Mouse (Mus musculus): Measurements from ENCODE around the gene Sf3b6.
A peak's percentile ranks its signal among the peaks of the same experiment; 100 is the strongest.

The Sf3b6 gene

DNA sequence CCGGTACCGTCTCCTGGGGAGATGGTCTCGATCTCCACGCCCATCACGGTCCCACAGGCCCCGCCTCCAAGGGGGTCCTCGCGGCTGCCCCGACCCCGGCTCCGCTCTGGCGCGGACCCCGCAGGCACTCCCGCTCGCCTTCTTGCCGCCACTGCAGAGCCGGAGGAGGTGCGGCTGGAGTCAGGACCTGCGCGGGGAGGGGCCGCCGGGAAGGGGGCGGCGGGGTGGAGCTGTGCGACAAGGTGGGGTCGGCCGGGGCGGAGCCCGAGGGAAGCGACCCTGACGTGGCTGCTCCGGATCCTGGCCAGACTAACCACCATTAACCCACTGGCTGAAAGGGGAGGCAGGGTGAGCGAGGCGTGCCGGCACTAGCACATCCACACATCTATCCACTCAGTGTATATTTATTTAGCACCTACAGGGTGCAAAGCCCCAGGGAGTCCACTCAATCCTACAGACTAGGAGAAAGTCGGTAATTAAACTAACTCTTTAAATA, 24.1 kb downstream of the Sf3b6 start, which contains the start of gene Fkbp1b:
Gene Fkbp1b, minus strand, starts transcription at position 200 of the 496 bp plus-strand sequence.
- DNase-seq: peak; percentile 81

DNA sequence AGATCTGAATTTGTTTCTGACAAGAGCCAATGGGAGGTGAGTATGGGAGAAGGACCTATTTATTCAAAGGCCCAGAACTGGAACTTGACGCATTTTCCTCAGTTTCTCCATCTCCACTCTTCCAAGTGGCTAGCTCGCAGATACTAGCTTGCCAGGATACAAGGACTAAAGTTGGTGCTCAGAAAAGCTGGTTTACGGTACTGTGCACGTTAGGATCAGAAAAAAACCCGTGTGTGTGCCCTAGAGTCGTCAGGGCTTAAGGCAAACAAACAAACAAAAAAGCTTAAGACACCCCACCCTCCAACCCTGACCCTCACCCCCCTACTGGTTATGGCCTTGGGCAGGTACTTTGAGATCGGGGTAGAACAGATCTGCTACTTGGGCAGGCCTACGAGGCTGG, 25.1 kb downstream of the Sf3b6 start:
- no peak for DNase-seq

DNA sequence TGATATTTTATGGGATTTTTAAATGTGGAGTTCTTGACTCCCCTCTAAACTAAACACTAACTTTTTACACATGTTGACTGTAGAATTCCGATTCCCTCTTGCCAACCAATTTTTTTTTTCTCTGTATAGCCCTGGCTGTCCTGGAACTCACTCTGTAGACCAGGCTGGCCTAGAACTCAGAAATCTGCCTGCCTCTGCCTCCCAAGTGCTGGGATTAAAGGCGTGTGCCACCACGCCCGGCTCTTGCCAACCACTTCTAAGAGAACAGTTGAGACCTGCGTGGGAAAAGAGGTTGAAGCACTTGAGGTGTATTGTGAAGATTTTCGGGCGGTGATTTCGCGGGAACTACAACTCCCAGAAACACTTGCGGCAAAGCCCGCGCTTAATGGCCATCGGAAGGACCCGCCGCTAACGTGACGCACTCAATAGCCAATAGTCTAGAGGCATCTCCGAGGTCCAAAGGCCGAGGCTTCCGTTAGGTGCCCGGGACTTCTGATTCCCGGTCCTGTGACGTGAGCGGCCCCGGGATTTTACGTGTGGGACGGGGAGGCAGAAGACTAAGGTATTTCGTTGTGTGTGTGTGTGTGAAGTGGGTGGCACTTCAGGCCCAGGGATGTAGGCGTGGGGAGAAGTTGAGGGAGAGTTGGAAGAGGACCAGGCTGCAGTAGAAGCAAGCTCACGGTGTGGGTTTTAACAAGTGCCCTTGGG, 25.7 kb downstream of the Sf3b6 start, which contains the start of gene Wdcp:
Gene Wdcp, plus strand, starts transcription at position 414 of the 708 bp plus-strand sequence.
- DNase-seq: peak; percentile 90

DNA sequence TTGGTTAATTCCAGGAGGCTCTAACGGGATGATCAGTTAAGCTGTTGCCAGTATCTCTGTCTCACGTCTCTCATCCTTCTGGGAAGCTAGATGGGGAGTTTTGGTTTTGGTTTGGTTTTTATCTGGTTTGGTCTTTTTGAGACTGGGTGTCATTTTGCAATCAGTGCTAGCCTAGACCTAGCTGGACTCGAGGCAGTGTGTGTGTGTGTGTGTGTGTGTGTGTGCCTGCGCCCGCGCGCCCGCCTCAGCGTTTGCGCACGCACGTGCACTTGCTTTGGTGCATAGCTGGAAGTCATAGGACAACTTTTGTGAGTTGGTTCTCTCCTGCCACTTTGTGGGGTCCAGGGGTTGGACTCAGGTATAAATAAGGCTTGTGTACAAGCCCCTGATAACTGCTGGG, 26.4 kb downstream of the Sf3b6 start:
- DNase-seq: peak; percentile 69

DNA sequence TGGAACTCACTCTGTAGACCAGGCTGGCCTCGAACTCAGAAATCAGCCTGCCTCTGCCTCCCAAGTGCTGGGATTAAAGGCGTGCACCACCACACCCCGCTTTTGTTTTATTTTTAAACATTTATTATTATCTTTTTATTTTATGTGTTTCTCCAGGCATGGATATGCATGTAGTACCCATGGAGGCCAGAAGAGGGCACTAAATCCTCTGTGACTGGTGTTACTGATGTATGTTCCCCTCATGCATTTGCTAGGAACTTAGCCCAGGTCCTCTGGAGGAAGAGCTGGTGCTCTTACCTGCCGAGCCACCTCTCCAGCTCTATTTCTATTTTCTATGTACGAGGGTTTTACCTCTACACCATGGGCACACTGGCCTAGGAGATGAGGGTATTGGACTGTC, 38.8 kb downstream of the Sf3b6 start:
- DNase-seq: peak; percentile 56

DNA sequence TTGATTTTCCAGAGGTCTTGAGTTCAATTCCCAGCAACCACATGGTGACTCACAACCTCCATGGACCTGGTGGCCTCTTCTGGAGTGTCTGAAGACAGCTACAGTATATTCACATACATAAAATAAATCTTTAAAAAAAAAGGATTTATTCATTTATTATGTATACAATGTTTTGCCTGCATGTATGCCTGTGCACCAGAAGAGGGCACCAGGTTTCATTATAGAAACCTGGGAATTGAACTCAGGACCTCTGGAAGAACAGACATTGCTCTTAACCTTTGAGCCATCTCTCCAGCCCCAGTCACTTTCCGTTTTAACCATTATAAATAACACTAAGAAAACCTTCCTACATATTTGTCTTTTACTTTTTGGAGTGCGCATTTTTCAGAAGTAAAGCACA, 39.5 kb downstream of the Sf3b6 start:
- no peak for DNase-seq

DNA sequence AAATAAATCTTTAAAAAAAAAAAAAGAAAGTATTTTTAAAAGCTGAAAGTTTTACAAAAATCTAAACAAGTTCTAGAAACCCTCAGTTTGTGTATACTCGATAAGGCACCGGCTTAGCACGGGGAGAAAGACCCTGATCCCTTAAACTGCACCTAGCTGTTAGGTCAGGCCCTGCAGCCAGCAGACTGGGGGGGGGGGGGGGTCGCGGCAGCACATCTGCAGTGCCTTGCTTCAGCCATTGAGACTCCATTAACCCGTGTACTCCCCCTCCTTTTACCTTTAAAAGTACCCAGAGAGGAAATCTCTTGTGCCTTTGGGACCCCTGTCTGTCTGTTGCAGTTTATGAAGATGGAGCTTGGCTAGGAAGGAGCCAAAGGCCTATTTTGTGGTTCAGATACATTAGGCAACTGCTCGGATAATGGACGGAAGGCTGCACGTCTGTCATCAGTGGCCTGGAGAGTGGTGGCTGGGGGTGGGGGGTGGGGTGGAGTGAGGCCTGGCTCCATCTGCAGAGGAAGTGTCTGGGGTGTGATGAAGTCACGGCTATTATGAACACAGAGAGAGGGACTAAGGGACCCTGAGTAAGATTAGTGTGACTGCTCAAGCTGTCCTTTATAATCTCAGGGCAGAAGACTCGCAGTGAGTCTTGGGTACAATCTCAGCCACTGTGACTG, 42.0 kb downstream of the Sf3b6 start:
- no peak for DNase-seq

DNA sequence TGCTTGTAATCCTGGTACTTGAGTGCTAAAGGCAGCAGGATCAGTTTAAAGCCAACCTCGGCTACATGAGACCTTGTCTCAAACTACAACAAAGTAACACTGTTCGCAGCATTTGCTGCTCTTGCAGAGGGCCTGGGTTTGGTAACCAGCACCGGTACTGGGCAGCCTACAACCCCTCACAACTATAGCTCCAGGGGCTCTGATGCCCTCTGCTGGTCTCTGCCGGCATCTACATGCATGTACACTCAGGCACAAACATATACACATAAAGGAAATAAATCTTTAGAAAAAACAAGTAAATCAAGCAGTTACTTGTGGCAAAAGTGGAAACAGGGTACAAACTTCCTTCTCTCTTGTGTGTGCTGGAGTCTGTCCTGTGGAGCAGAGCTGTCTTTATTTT, 45.3 kb downstream of the Sf3b6 start:
- peak; percentile 51 for DNase-seq

DNA sequence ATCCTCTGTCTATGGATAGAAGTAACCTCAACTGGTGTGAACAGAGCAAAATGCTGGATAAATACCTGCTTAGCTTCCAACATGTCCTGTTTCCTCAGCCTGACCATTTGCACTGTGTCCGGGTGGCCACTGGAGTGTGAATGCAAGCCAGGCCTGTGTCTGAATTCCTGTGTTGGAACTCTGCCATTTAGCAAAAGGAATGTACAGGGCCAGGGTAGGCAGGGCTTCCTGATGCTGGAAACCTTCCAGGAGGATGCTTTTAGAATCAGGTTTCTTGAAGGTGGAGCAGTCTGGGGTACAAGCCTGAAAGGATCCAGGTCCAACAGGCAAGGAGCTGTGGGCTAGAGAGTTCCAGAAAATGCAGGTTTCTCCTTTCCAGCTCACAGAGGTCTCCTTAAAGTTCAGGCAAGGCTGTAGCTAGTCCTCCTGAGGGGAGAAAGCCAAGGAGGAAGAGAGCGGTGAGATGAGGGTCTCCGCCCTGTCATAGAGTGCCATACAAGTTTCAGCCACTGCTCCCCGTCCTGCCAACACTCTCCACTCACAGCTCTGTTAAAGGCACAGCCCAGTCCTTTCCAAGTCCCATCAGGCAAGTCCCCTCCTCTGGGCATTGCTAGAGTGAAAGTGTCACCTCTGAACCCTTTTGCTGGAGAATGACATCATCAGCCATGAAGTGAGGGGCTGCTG, 46.5 kb downstream of the Sf3b6 start:
- DNase-seq: no peak

DNA sequence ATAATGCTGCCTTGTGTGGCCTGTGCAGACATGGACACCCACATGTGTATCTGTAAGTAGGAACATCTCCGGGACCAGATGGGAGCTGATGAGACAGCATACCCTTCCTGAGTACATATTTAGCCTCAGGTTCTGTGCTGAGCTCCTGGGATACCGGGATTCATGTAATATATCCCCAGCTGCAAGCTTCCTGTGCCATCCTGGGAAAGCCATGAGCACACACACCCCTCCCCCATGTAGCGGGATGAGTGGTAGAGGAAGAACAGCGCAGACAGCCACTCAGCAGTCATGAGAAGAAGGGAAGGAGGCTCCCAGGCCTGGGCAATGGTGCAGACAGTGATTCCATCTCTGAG, 47.0 kb downstream of the Sf3b6 start:
- DNase-seq: no peak

DNA sequence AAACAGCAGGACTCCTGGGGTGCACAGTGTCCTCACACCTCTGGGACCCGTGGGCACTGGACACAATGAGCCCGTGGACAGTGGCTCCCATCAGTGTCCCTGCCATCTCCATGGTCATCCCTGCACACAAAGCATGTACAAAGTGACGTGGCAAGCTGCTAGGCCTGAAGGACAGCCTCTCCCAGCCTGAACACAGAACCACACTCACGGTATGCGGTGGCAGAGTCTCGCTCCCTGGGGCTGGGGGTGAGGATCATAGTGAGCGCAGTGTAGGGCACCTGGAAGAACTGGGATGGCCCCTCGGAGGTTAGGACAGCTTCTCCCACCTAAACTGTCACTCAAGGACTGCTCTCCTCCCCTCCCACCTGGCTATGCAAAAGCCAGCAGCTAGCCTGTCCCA, 51.6 kb downstream of the Sf3b6 start:
- DNase-seq: no peak

DNA sequence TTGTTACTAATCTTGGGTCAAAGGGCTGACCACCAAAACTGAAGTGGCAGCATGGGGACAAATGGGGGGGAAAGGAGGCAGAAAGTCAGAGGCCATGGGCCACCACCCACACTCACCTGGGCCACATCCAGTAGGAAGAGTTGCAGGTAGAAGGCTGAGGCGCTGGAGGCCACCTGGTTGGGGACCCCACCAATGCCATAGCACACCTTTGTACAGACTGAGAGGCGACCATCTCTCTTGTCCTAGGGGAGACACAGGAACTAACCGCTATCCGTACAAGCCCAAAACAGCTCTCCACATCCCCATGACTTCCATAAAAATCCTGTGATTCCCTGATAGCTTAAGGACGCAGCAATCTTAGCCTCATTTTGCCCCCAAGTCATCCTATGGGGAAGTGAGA, 53.9 kb downstream of the Sf3b6 start:
- DNase-seq: no peak

DNA sequence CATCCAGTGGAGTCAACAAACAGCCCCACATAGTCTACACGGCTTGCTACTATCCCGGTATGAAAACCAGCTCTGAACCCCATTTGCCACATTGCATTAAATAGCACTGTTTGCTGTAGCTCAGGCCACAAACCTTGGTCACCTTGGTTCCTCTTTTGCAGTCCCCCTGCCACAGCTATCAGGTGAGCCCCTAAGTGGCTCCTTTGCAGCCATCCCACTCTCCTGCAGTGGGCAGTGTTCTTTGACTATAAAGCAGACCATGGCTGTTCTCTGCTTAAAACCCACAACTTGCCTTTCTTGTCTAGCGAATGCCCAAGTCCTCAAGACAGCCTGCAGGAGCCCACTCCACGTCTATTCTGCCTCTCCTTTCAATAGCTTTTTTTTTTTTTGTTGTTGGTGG, 54.9 kb downstream of the Sf3b6 start:
- DNase-seq: peak; percentile 54

DNA sequence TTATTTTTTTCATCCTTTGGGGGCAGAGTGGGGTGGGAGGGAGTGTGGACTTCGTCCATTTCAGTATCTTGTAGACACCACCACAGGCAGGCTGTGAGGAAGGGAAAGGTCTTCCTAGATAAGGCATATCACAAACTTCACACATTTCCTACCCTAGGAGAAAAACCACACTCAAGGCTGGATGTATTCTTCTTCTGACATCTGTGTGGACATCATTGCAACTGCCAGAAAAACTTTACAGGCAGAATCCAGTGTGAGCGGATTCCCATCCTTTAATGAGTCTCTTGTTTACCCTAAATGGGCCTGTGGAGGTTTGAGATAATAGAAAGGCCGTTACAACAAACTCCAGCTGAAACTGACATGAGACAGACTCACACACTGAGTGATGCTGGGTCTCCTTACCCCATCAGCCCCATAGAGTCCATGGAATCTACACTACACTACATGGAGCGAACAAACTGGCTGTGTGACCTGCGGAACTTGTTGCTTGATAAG, 55.7 kb downstream of the Sf3b6 start:
- peak; percentile 79 for DNase-seq

DNA sequence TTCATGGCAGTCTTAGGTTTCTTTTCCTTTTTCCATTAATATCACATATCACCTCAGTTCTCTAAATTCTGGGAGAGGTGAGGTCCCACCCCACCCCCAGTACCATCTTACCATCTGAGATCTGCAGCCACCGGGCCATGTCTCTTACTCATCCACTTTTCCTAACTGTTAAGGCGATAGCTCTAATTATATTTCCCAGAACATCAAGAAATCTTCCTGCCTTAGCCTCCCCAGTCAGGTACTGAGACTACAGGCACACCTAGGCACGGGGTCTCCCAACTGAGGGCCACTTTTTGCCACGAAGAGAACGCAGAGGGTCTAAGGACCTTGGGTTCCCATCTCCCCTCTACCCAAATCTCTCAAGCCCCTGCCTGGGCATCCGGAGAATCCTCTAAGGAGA, 56.2 kb downstream of the Sf3b6 start:
- peak; percentile 45 for DNase-seq

DNA sequence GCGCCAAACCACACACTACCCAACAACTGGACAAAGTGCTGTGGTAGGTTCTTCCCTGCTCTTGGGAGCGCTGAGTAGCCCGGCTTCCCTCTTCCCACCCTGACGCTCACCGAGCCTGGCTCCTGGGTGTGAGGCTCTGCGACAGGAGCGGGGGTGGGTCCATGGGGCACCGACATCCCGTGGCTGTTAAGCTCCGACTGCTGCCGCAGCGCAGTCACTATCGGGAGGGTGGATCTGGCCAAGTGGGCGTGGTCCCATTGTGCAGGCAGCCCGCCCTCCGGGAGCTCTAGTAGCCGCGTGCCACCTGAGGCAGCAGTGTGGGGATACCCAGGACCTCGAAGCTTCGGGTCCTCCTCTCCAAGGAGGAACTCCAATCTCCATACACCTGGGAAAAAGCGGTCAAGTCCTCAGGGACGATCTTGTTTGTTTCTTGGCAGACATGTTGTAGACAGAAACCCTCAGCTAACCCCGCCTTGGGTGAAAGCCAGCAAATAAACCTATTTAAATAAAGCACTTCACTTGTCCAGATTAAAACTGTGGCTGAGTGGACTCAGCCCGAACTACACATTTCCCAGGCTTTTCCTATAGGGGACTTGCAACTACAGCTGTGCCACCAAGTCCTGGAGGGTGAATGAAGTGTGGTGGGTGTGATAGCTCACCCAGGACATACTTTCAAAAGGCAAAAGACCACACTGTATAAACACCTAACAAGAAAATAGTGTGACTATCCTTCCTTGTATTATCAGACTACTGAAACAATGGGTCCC, 57.0 kb downstream of the Sf3b6 start, which contains the start of gene Mfsd2b:
Gene Mfsd2b, minus strand, starts transcription at position 199 of the 767 bp plus-strand sequence.
- peak; percentile 97 for DNase-seq

DNA sequence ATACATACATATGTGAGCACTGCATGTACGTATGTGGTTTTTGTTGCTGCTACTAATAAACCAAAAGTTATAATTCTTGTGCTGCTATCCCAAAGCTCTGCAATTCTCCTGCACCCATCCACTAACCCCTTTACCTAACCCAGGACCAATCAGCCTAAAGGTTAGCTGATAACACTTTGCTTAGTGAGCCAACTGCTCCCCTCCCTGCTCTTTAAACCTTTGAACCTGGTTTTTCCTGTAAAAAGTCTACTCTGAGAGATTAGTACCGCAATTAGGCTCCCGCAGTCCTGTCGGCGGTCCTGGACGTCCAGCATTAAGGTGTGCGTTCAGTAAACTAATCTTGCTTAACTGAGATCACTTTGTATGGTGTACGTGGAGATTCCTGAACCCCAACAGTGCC, 58.3 kb downstream of the Sf3b6 start:
- no peak for DNase-seq
